Mouse (Mus musculus): ENCODE data around the gene Anxa6. TPM values are rescaled to one million over a fixed set of nuclear protein-coding genes. Genes with fewer than 3 reads are reported as not detected.
A peak's percentile ranks its signal among the peaks of the same experiment; 100 is the strongest.

The Anxa6 gene
- 53.9 and 71.1 TPM in 2 replicates for polyA plus RNA-seq (2016; fragmentation: Nextera tagmentation; extraction: Ambion mirVana)

DNA sequence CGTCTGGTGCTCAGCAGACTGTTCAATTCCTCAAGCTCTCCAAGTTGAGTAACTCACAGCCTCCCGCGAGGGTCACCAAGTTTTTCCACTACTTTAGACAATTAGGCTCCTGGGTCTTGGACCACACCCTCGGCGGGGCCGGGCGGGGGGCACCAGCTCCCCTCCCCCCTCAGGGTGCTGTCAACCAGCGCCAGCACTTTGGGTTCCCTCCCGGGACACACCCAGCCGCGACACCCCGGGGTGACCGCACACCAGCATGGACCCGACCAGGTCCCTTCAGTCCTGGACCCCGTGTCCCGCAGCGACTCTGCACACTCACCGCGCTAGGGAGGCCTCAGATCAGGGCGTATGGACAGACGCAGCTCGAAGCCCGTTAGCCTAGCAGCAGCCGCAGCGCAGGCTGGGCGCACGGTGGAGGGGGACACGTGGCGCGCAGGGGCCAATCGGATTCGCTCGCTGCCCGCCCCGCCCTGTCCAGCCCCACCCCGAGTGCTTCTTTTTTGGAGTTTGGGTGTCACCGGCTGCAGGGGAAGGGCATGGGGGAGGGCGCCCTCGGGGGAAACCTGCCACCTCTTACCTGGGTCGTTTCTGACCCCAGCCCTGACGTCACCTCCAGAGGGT is at the start of gene Anxa6:
Anxa6 (minus strand) TSS at position 406 of the 621 bp plus-strand sequence.
- peaks cover 36% of the 10 kb centered on the region for H3K4me1 ChIP-seq
- peaks cover 50% of the 10 kb centered on the region for H3K27me3 ChIP-seq (ENCODE audit: low read depth, poor library complexity, severe bottlenecking)
- under 1% methylated on average over 41 of the region's 41 CpGs for WGBS
- peak; percentile 77 for DNase-seq (ENCODE audit: low spot score)
- H3K27ac ChIP-seq (replicated peaks), result peak within 1 kb of the TSS; percentile 75
- peak within 1 kb of the TSS; percentile 67 for H3K4me3 ChIP-seq
- no peaks in the 10 kb centered on the region for H3K36me3 ChIP-seq
- H3K9me3 ChIP-seq (replicated peaks), result no peaks in the 10 kb centered on the region

DNA sequence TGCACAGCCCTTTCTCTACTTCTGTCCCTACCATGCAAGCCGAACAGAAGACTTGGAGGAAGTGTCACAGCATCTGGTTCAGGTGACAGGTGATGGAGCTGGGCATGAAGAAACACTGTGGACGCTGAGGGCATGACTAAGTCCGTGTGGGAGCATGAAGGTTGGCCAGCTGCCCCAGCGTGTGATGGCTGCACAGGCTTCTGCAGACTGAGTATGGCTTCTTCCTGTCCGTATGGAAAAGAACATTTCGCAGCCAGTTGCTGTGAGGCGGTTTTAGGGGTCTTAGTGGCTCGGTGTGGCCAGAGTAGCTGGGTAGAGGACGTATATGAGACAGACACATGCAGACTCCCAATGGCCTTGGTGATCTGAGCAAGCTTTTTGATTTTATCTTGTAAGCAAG is 48.0 kb upstream of the Anxa6 start:
- Histone ChIP-seq H3K27ac (replicated peaks) (no peak overlapping the region), H3K36me3 (no peaks in the 10 kb centered on the region)
- DNase-seq (ENCODE audit: low spot score), result no peak

DNA sequence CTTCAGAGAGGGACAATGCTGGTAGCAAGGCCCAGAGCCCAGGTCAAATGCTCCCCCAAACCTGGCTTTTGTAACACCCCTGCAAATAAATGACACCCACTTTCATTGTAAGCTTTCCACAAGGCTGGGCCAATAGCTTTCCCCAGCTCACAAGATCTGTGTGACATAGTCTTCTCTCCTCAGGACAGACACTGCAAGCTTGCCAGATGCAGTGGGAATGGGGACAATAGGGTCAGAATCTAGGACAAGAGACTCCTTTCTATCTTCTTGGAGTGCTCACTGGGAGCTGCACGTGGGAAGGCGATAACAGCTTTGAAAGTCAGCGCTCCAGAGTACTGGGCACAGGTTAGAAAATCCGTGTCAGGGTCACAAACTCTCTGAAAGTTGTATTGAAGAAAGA is 45.9 kb upstream of the Anxa6 start:
- WGBS, result 78% methylated on average over 4 of the region's 4 CpGs
- Histone ChIP-seq H3K27ac (replicated peaks) (no peak overlapping the region), H3K4me1 (peaks cover 19% of the 10 kb centered on the region), H3K36me3 (no peaks in the 10 kb centered on the region), H3K4me3 (no peak overlapping the region), H3K9me3 (replicated peaks) (peaks cover 5% of the 10 kb centered on the region; the same call in 1 of the 2 replicates), H3K27me3 (ENCODE audit: low read depth, poor library complexity, severe bottlenecking) (peaks cover 40% of the 10 kb centered on the region)
- DNase-seq (ENCODE audit: low spot score), result no peak

More for the DNA sequence above, 48.0 kb upstream of the Anxa6 start:
- no peak overlapping the region for H3K4me3 ChIP-seq
- peaks cover 19% of the 10 kb centered on the region for H3K4me1 ChIP-seq
- peaks cover 37% of the 10 kb centered on the region for H3K27me3 ChIP-seq (ENCODE audit: low read depth, poor library complexity, severe bottlenecking)
- H3K9me3 ChIP-seq (replicated peaks), result peaks cover 5% of the 10 kb centered on the region; the same call in 1 of the 2 replicates
- 89% methylated on average over 9 of the region's 9 CpGs for WGBS

DNA sequence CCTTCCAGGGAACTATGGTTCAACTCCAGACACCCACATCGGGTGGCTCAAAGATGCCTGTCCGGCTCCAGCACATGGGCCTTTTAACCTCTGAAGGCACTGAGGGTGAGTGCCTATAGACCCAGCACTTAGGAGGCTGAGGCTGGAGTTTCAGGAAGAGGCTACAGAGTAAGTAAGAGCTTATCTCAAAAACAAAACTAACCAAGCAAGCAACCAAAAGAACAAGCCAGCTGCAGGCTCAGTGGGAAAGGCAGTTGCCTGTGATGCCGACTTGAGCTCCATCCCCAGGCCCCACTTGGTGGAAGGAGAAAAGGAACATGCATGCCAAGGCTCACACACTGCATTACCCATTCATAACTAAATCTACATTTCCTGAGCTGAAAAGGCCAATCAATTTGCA is 45.3 kb upstream of the Anxa6 start:
- Histone ChIP-seq H3K4me3 (peak overlapping the region; percentile 63), H3K9me3 (replicated peaks) (peaks cover 5% of the 10 kb centered on the region; the same call in 1 of the 2 replicates), H3K4me1 (peaks cover 19% of the 10 kb centered on the region), H3K27ac (replicated peaks) (no peak overlapping the region), H3K27me3 (ENCODE audit: low read depth, poor library complexity, severe bottlenecking) (peaks cover 40% of the 10 kb centered on the region), H3K36me3 (no peaks in the 10 kb centered on the region)
- 65% methylated on average over 3 of the region's 3 CpGs for WGBS
- no peak for DNase-seq (ENCODE audit: low spot score)

DNA sequence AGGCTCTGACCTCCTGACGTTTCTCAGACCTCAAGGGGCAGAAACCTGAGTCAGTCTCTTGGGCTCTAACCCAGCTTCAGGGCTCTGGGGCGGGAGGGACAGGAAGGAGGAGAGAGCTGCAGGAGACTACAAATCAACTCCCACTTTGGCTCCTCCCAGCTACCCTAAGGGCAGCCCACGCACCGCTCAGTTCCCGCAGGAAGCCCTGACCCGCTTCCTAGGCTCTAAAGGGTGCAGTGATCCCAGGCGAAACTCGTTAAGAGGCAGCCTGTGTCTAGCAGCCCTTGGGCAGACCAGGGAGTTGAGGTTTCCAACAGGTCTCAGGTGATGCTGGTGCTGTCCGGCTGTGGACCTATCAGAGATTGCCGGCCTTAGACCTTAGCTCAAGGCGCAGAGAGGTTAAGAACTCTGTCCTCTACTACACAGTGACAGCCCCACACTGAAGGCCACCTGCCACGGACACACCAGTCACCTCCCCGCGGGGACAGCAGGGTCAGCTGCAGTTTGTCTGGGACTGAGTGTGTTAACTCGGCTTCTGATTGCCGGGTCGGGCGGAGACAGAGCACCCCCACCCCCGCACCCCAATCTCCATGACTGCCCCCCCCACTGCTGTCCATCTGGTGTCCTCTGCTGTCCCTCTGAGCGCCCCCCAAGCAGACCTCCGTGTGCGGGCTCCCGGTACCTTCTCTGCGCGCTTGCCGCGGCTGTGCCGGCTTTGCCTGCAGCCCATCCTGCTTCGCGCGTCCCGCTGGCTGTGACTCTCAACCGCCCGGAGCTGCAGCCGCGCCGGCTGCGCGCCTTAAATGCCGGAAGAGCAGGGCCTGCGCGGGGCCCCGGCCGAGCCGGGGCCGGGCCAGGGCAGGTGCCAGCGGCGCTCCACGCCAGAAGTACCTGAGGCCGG is 44.3 kb upstream of the Anxa6 start, which contains the start of gene Ccdc69:
Ccdc69 (minus strand) TSS at position 801 of the 901 bp plus-strand sequence.
- peak; percentile 52 for DNase-seq (ENCODE audit: low spot score)
- Histone ChIP-seq H3K27ac (replicated peaks) (peak within 1 kb of the TSS; percentile 69), H3K4me3 (peak within 1 kb of the TSS; percentile 63), H3K4me1 (peaks cover 19% of the 10 kb centered on the region), H3K9me3 (replicated peaks) (peaks cover 5% of the 10 kb centered on the region; the same call in 1 of the 2 replicates), H3K27me3 (ENCODE audit: low read depth, poor library complexity, severe bottlenecking) (peaks cover 40% of the 10 kb centered on the region), H3K36me3 (no peaks in the 10 kb centered on the region)
- 1% methylated on average over 50 of the region's 50 CpGs for WGBS

DNA sequence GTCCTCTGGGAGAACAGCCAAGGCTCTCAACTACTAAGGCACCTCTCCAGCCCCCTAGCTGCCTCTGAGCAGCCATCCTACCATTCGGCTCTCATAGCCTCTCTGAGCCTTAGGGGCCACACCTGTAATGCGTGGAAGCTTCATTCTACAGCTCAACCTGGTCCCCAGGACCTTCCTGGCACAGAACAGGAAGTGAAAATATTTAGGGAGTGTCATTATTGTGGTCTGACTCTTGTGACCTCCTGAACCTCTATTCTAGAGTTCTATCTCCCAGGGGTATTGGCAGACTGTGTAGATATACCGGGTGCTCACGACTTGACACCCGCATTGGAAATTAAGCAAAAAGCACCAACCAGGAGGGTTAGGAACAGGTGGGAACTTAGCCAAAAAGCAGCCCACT is 43.0 kb upstream of the Anxa6 start:
- WGBS, result 88% methylated on average over 5 of the region's 5 CpGs
- Histone ChIP-seq H3K27me3 (ENCODE audit: low read depth, poor library complexity, severe bottlenecking) (peaks cover 40% of the 10 kb centered on the region), H3K27ac (replicated peaks) (no peak overlapping the region), H3K9me3 (replicated peaks) (no peaks in the 10 kb centered on the region; the same call in 1 of the 2 replicates), H3K36me3 (no peaks in the 10 kb centered on the region), H3K4me3 (no peak overlapping the region), H3K4me1 (peaks cover 19% of the 10 kb centered on the region)
- no peak for DNase-seq (ENCODE audit: low spot score)

DNA sequence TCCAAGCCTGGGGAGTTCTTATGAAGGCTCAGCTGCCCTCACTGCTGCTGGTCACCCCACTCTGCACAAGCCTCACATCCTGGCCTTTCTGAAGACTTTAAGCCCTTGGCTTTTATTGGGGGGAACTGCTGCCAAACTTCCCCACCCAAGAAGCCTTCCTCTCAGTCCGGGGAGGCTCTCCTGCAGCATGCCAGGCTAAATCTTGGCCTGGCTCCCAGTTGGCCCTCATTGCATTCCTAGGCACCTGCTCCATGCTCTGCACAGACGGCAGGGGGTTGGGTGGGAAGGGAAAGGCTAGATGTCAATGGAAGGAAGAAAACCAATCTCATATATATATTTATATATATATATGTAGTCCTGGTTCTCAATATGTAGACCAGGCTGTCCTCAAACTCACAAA is 42.4 kb upstream of the Anxa6 start:
- DNase-seq (ENCODE audit: low spot score), result no peak
- H3K27ac ChIP-seq (replicated peaks), result no peak overlapping the region
- H3K36me3 ChIP-seq, result no peaks in the 10 kb centered on the region
- peaks cover 19% of the 10 kb centered on the region for H3K4me1 ChIP-seq
- no peak overlapping the region for H3K4me3 ChIP-seq
- peaks cover 40% of the 10 kb centered on the region for H3K27me3 ChIP-seq (ENCODE audit: low read depth, poor library complexity, severe bottlenecking)
- 88% methylated on average over 2 of the region's 2 CpGs for WGBS
- no peaks in the 10 kb centered on the region; the same call in 1 of the 2 replicates for H3K9me3 ChIP-seq (replicated peaks)

DNA sequence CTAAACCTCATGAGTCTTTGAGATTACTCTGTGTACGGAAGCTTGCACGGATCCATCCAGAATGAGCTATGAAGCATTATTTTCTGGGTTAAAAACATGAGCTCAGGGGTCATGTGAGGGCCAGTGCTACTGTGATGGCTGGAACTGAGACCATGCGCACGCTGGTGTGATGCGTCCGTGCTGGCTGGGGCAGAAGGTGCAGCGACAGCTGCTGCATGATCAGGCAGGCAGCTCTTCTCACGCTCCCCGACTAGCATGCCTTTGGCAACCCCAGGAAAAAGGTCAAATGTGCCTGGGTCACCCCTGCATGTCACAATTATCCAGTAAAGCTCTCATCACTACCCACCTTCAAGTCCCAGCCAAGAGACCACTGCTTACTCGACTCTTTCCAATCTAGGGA is 39.9 kb upstream of the Anxa6 start:
- WGBS, result 83% methylated on average over 10 of the region's 10 CpGs
- no peak for DNase-seq (ENCODE audit: low spot score)
- no peak overlapping the region for H3K4me3 ChIP-seq

DNA sequence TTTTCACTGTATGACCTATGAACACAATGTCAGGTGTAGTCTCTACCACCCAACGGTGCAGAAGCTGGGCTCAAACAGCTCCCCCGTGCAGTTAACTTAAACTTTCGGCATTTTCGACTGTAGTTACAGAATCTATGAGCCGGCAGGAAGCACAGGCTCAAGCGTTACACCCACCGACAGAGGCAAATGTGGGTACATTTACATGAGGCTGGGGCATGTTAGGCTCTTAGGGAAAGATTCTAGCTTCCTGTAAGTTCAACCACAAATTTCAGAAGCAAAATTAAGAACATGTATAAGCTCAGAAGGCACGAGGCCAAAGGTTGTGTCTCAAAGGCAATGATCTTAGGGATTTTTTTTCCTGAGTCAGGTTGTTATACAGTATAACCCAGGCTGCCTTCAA is 39.2 kb upstream of the Anxa6 start:
- Histone ChIP-seq H3K36me3 (no peaks in the 10 kb centered on the region), H3K4me3 (no peak overlapping the region), H3K9me3 (replicated peaks) (no peaks in the 10 kb centered on the region), H3K27ac (replicated peaks) (no peak overlapping the region), H3K4me1 (peaks cover 10% of the 10 kb centered on the region), H3K27me3 (ENCODE audit: low read depth, poor library complexity, severe bottlenecking) (peaks cover 15% of the 10 kb centered on the region)
- DNase-seq (ENCODE audit: low spot score), result no peak
- WGBS, result 86% methylated on average over 8 of the region's 8 CpGs

More for the DNA sequence above, 39.9 kb upstream of the Anxa6 start:
- peaks cover 23% of the 10 kb centered on the region for H3K27me3 ChIP-seq (ENCODE audit: low read depth, poor library complexity, severe bottlenecking)
- H3K4me1 ChIP-seq, result peaks cover 17% of the 10 kb centered on the region
- no peak overlapping the region for H3K27ac ChIP-seq (replicated peaks)
- no peaks in the 10 kb centered on the region for H3K36me3 ChIP-seq
- no peaks in the 10 kb centered on the region for H3K9me3 ChIP-seq (replicated peaks)

DNA sequence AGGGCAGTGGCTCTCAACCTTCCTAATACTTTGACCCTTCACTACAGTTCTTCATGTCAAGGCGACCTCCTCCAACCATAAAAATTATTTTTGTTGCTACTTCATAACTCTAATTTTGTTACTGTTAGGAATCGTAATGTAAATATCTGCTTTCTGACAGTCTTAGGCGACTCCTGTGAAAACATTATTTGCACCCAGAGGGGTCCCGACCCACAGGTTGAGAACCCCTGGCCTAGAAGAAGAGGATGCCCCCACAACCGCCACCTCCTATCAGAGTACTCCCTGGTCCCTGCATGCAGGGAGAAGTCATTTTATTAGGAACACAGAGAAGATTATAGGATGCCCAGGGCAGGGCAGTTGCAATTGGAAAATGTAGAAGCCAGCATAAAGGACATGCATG is 38.1 kb upstream of the Anxa6 start:
- peaks cover 4% of the 10 kb centered on the region for H3K27me3 ChIP-seq (ENCODE audit: low read depth, poor library complexity, severe bottlenecking)
- no peaks in the 10 kb centered on the region for H3K9me3 ChIP-seq (replicated peaks)
- peaks cover 9% of the 10 kb centered on the region; the same call in 1 of the 2 replicates for H3K4me1 ChIP-seq
- 88% methylated on average over 5 of the region's 5 CpGs for WGBS
- H3K27ac ChIP-seq (replicated peaks), result no peak overlapping the region
- no peak for DNase-seq (ENCODE audit: low spot score)
- H3K36me3 ChIP-seq, result no peaks in the 10 kb centered on the region
- H3K4me3 ChIP-seq, result no peak overlapping the region

DNA sequence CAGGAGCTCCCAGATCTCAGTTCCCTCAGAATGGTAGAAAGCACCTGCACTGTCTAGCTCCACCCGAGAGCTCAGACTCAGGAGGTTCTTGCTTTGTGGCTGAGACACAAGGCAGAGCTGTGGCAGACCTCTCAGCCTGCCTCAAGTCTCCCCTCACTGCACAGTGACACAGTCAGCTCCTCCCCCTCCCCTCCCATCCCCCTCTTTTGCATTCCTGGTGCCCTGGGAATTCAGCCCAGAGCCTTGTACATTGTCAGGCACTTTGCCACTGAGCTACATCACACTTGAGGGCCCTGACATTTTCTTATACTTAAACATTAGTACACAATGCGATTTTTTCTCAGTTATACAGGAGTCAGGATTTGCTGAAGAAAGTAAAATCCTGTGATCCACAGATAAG is 35.8 kb upstream of the Anxa6 start:
- no peak for DNase-seq (ENCODE audit: low spot score)
- WGBS, result 44% methylated on average over 2 of the region's 2 CpGs
- H3K36me3 ChIP-seq, result no peaks in the 10 kb centered on the region
- H3K27me3 ChIP-seq (ENCODE audit: low read depth, poor library complexity, severe bottlenecking), result no peaks in the 10 kb centered on the region
- H3K27ac ChIP-seq (replicated peaks), result no peak overlapping the region
- H3K4me1 ChIP-seq, result peaks cover 9% of the 10 kb centered on the region; the same call in 1 of the 2 replicates
- no peaks in the 10 kb centered on the region for H3K9me3 ChIP-seq (replicated peaks)
- no peak overlapping the region for H3K4me3 ChIP-seq

DNA sequence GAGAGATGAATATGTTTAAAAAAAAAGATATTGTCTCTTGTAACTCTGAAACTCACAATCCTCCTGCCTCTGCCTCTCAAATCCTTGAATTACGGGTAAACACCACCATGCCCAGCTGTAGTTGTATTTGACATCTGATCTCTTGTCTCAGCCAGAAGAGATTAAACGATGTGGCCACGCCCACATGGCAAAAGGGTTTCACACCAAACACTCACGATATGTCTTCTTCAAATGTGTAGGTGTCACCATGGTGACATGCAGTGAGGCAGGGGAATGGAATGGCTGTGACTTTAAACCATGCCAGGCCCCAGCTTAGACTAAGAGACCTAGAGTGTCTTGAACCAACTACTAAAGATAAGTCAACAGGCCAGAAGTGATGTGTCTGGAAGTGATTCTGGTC is 33.7 kb upstream of the Anxa6 start:
- Histone ChIP-seq H3K4me1 (peaks cover 9% of the 10 kb centered on the region; the same call in 1 of the 2 replicates), H3K27me3 (ENCODE audit: low read depth, poor library complexity, severe bottlenecking) (no peaks in the 10 kb centered on the region), H3K4me3 (no peak overlapping the region), H3K9me3 (replicated peaks) (no peaks in the 10 kb centered on the region), H3K36me3 (no peaks in the 10 kb centered on the region), H3K27ac (replicated peaks) (no peak overlapping the region)
- 70% methylated on average over 4 of the region's 4 CpGs for whole genome bisulfite sequencing
- no peak for DNase-seq (ENCODE audit: low spot score)

DNA sequence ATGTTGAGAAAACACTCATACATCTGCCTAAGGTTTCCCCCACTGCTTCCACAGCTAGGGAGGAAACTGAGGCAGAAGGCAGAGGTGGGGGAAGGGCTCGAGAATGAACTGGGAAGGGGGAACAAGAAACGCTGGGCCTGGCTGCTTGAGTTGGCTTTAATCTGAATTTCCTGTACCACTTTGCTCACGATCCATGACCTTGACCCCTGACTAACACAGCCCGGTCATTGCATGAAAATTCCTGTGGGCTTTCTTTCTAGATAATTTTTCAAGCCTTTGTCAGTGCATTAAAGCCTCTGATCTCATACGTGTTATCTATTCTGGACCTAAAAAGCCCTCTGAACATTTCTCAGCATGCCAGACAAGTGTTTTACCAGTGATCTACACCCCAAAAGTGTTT is 29.6 kb upstream of the Anxa6 start:
- no peak for DNase-seq (ENCODE audit: low spot score)
- H3K4me1 ChIP-seq, result peaks cover 5% of the 10 kb centered on the region; the same call in 1 of the 2 replicates
- H3K4me3 ChIP-seq, result no peak overlapping the region
- H3K27me3 ChIP-seq (ENCODE audit: low read depth, poor library complexity, severe bottlenecking), result no peaks in the 10 kb centered on the region
- no peaks in the 10 kb centered on the region for H3K36me3 ChIP-seq
- 79% methylated on average over 5 of the region's 5 CpGs for WGBS
- H3K9me3 ChIP-seq (replicated peaks), result no peaks in the 10 kb centered on the region
- H3K27ac ChIP-seq (replicated peaks), result no peak overlapping the region
